Mouse (Mus musculus) right cerebral cortex, postnatal 10 days (tissue): ENCODE measurements around the gene Gpr146.

Source experiments
- DNase-seq, 2 experiments: peaks; one replicate each; pipeline ENCODE4 v3.0.0; 2021; ENCODE audit warnings: low spot score in 2 of 2

The Gpr146 gene

DNA sequence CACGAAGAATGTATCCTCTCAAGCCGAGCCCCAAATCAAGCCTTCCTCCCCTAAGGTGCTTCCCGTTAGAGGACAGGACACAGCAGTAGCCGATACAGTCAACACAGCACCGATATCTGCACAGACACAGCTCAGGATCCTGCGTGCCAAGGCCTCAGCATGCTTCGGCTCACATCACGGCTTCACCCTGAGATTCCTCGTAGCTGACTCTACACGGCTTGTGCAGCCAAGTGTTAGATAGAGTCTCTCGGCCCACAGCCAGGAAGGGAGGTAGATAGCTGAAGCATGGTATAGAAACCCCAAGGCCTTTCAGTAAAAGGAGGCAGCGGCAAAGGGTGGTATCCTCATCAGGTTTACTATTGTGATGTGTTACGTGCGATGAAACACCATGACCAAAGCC, 22.5 kb downstream of the Gpr146 start:
- no peak for DNase-seq

DNA sequence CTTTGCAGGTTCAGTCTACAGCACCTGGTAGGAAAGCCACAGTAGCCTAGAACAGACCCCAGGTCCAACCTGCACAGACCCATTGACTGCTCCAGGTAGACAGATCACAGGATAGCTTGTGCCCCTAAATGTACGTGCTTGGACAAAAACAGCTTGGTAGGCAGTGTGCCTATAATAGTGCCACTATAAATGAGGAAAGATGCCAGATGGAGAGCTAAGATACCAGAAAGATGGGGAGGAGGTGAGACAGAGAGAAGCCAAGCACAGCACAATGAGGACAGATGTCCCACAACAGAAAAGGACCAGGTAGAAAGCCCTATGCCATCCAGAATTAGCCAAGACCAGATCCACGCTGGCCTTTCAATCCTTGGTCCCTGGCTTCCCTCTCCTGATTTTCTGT, 24.6 kb downstream of the Gpr146 start:
- no peak for DNase-seq

DNA sequence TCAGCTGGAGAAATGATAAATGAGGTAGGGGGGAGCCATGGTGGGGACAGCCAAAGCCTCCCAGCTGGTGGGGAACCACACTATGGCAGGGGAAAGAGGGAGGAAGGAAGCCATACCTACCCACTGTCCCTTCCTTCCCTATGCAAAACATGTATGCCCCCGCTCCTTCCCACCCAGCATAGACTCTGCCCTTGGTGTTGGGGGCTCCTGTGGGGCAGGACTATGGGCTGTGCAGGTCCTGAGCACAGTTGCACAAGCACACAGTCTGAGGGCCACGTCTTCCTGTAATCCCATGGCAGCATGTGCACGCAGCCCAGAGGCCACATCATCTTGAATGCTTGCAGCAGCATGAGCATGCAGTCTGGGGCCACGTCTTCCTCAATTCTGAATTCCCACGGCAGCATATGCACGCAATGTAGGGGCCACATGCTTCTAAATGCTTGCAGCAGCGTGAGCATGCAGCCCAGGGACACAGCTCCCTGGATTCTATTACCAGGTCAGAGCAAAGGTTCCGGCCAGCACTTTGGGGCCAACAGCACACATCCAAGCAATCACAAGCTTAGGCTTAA, 26.3 kb downstream of the Gpr146 start:
- DNase-seq, result no peak

GRCm38 (mm10) chr5:139404801-139405401, 27.4 kb downstream of the Gpr146 start, which contains the start of gene C130050O18Rik:
Gene C130050O18Rik (plus strand): TSS chr5:139405280.
- DNase-seq, result no peak

GRCm38 (mm10) chr5:139405478-139405877, 28.0 kb downstream of the Gpr146 start:
- no peak for DNase-seq

DNA sequence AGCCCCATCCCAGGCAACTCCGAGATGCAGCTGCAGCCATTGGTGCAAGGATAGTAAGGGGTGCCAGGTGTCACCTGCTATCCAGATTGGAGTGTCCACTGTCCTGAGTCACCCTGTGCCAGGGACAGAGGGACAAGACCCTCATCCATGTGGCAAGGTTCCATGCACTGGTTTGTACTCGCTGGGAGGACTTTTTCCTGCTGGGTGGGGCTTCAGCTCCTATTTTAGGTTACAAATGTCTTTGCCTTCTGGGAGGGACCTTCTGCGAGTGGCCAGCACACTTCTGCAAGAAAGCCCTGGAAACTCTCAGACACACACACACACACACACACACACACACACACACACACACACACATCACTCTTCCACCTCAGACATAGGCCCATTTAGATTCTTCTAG, 28.5 kb downstream of the Gpr146 start:
- no peak for DNase-seq

- DNase-seq, result no peak
These were observed 29.8 kb downstream of the Gpr146 start for GRCm38 (mm10) chr5:139407121-139407885.

DNA sequence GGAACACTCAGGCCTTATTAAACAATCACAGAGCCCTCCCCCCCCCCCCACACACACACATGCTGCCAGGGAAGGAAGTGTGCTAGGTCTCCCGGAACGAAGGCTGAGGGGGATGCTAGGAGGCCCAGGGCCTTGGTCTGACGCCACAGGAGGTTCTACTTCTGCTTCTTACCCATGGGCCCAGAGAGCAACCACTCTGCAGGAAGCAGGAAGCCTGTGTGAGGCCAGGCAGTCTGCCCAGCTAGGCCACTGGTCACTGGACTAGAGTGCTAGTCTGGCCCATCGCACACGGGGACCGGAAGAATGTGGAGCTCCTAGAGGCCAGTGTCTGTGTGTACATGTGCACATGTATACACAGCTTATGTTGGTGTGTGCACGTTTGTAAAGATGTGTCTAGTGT, 31.0 kb downstream of the Gpr146 start:
- peak; percentile 63 to 74 for DNase-seq

DNA sequence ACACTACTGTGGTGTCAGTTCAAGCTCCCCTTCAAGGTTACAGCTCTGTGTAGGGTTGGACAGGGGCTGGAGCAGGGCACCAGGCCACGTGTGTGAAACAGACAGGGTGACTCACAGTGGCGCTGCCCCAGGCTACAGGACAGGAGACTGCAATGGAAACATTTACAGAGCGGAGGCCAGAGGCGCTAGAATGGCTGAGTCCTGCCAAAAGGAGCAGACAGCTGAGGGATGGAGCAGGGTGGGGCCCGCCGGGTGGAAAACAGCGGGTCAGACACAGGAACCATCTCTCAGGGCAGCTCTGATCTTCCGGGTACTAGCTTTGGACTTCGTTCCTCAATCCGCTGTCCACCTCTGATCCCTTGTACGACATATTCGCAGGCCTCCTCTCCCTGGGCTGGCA, 31.9 kb downstream of the Gpr146 start:
- DNase-seq, result peak in 1 of 2 experiments; percentile 43

- DNase-seq, result no peak
These were observed 32.6 kb downstream of the Gpr146 start for GRCm38 (mm10) chr5:139410056-139410455.

- no peak for DNase-seq
These were observed 33.6 kb downstream of the Gpr146 start for GRCm38 (mm10) chr5:139411117-139411516.

DNA sequence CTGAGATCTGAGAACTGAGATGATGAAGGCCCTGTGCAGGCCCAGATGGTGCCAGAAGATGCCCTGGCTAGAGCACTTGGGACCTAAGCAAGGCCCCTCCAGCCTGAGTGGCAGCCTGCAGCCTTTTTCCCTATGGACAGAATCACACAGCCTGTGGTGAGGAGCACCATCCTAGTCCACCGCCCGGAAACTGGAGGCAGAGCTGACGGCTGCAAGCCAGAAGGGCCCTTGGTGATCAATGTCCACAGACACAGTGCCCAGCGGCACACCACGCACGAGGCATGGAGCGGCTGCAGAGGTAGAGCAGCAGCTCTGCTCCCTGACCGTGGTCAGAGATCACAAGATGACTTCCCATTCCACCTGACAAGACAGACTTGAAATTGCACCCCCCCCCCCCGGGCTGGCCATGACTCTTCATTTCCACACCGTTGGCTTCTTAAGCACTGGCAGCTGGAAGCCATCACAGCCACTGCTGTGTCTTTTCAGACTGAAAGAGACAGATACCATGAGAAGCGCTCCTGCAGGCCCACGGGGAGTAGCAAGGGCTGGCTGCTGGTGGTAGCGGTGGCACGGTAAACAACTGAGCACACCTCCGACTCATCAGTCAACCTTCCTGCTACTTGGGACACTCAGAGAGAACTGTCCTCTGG, 34.3 kb downstream of the Gpr146 start:
- no peak for DNase-seq

GRCm38 (mm10) chr5:139413545-139413944, 36.0 kb downstream of the Gpr146 start:
- no peak for DNase-seq

GRCm38 (mm10) chr5:139415001-139415400, 37.5 kb downstream of the Gpr146 start:
- no peak for DNase-seq

DNA sequence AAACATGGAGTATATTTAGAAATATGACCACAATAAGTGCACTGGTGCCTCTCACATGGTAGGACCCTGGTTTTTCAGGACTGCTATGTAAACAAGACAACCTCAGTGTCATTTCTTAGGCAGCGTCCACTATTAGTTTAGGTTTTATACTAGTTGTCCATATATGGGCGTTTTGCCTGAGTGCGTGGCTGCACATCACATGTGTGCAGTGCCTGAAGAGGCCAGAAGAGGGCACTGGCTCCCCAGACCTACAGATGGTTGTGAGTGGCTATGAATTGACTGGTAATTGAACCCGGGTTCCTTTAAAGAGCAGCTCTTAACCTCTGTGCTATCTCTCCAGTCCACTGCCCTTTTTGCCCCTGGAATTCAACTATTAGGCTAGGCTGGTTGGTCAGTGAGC, 39.4 kb downstream of the Gpr146 start:
- DNase-seq, result peak in 1 of 2 experiments; percentile 45

DNA sequence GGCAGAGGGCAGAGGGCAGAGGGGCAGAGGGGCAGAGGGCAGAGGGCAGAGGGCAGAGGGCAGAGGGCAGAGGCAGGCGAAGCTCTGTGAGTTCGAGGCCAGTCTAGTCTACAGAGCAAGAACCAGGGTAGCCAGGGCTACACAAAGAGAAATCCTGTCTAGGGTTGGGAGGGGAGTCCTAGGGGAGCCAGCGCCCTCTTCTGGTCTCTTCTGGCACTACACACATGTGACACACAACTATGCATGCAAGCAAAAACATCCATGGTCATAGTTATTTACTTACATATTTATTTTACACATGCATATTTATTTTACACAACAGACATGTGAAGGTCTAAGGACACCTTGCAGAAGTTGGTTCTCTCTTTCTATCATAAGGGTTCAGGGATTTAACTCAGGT, 40.0 kb downstream of the Gpr146 start:
- no peak for DNase-seq

DNA sequence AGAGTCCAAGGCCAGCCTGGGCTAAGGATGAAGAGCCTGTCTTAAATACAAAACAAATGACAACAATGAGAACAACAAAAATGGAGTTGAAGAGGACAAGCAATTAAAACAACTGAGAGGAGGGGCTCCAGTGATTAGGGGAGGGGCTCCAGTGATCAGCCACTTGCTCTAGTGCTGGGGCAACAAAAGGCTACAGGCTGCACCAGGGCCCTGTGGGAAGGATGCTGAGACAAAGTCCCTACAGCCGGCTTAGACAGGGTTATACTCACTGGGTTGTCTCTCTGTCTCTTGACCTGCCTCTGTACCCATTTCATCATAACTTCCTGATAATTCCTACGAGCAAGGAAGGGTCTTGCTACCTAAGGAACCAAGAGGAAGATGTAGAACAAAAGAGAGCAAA, 40.6 kb downstream of the Gpr146 start:
- DNase-seq, result no peak

GRCm38 (mm10) chr5:139418633-139419032, 41.1 kb downstream of the Gpr146 start:
- peak in 1 of 2 experiments; percentile 60 for DNase-seq

DNA sequence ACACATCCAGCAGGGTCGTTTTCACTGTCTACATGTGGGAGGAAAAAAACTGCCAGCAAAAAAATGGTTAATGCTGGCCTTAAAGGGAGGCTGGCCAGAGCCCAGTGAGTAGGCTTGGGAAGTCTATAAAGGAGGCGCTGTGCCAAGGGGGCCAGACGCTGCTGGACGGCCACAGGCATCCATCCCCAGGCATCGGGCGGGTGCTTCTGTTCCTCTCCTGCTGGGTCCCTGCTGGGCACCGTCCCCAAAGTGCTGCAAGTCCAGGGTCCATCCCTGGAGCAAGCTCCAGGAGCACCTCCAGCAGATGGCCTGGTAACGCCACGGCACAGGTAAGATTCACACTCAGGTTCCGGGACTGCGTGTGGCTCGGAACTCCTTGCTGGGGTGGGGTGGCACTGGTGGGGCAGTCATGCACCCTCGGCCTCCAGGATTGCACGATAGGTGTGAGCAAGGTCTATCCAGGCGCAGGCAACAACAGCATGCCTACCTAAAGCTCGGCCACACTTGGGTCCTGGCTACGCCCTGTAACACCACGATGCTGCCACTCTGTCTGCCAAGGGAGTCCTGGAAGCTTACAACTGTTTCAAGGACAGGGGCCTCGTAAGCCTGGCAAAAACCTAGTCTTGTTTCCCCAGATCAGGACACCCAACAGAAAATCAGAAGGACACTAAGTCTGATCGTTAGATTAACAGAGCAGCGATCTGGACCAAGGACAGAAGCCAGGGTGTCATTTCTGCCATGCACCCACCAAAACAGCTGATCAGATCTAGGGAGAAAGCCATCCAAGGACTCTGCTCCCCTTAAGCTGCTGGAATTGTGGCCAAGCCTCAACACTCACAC, 45.7 kb downstream of the Gpr146 start, which contains the start of gene Gper1:
Gene Gper1, plus strand, starts transcription at position 126 of the 840 bp plus-strand sequence.
- DNase-seq, result peak; percentile 81 to 82

DNA sequence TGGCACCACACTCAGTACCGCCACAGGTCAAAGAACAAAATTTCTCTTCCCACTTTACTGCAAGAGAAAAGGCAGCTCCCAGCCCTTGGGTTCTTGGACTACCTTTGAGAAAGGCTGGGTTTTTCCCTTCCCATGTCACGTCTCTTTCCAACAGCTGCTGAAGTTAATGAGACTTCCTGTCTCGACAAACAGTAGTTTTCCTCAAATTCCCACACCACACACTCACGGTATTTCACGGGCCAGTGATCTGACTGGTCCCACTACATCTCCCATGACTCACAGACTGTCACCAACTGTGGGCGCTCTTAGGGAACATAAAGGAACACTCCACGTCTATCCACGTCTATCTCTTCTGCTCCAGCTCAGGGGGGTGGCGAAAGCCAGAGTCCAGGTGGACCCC, 47.7 kb downstream of the Gpr146 start:
- DNase-seq, result no peak

DNA sequence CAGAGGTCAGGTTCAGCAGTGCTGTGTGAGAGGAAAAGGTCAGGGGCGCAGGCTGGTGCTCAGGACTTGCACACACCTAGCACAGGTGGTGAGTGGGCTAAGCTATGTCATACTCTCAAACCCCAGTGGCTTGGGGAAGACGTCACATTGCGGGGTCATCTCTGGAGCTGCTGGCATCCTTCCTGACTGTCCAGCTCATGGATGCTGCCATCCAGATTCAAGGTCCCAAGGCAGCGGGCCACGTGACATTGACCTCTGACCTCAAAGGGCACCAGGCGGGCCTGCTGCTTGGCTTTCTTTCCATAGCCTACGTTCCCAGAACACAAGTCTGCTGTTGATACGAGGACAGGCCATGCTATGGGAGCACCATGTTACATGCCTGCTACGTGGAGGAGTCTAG, 49.5 kb downstream of the Gpr146 start:
- peak in 1 of 2 experiments; percentile 41 for DNase-seq
